Mouse (Mus musculus): ENCODE measurements around the gene Syp.

Gene Syp

GRCm38 (mm10) chrX:7662936-7663335, 24.7 kb downstream of the Syp start:
- no peak for DNase-seq (ENCODE audit: extremely low spot score, low read depth, low spot score)

GRCm38 (mm10) chrX:7664791-7665190, 26.5 kb downstream of the Syp start:
- no peak for DNase-seq (ENCODE audit: extremely low spot score, low read depth, low spot score)

GRCm38 (mm10) chrX:7665739-7666502, 27.6 kb downstream of the Syp start:
- DNase-seq (ENCODE audit: extremely low spot score, low read depth, low spot score) = no peak

- DNase-seq (ENCODE audit: extremely low spot score, low read depth, low spot score) = no peak
These were observed 32.2 kb downstream of the Syp start for GRCm38 (mm10) chrX:7670390-7670881.

GRCm38 (mm10) chrX:7670921-7671623, 32.8 kb downstream of the Syp start, which contains the start of gene Plp2:
TSS of gene Plp2 (minus strand) at chrX:7671390.
- DNase-seq (ENCODE audit: extremely low spot score, low read depth, low spot score) = no peak

GRCm38 (mm10) chrX:7672739-7673138, 34.5 kb downstream of the Syp start:
- DNase-seq (ENCODE audit: extremely low spot score, low read depth, low spot score) = no peak

GRCm38 (mm10) chrX:7673578-7674281, 35.5 kb downstream of the Syp start:
- DNase-seq (ENCODE audit: extremely low spot score, low read depth, low spot score) = no peak

GRCm38 (mm10) chrX:7674284-7675000, 36.2 kb downstream of the Syp start:
- no peak for DNase-seq (ENCODE audit: extremely low spot score, low read depth, low spot score)

GRCm38 (mm10) chrX:7675001-7675380, 36.7 kb downstream of the Syp start:
- no peak for DNase-seq (ENCODE audit: extremely low spot score, low read depth, low spot score)

- no peak for DNase-seq (ENCODE audit: extremely low spot score, low read depth, low spot score)
These were observed 40.7 kb downstream of the Syp start for GRCm38 (mm10) chrX:7678986-7679385.

- peak; percentile 46 for DNase-seq (ENCODE audit: extremely low spot score, low read depth, low spot score)
These were observed 41.3 kb downstream of the Syp start for GRCm38 (mm10) chrX:7679405-7680056.

- no peak for DNase-seq (ENCODE audit: extremely low spot score, low read depth, low spot score)
These were observed 41.8 kb downstream of the Syp start for GRCm38 (mm10) chrX:7680057-7680412.

GRCm38 (mm10) chrX:7680864-7681263, 42.6 kb downstream of the Syp start, which contains the start of gene Magix:
TSS of gene Magix (minus strand) at chrX:7681251.
- DNase-seq (ENCODE audit: extremely low spot score, low read depth, low spot score) = no peak

- no peak for DNase-seq (ENCODE audit: extremely low spot score, low read depth, low spot score)
These were observed 50.0 kb downstream of the Syp start for GRCm38 (mm10) chrX:7688321-7688720.

- DNase-seq (ENCODE audit: extremely low spot score, low read depth, low spot score) = no peak
These were observed 52.2 kb downstream of the Syp start for GRCm38 (mm10) chrX:7690486-7690885.

GRCm38 (mm10) chrX:7692862-7693261, 54.6 kb downstream of the Syp start:
- DNase-seq (ENCODE audit: extremely low spot score, low read depth, low spot score) = no peak

GRCm38 (mm10) chrX:7696520-7696919, 58.2 kb downstream of the Syp start:
- no peak for DNase-seq (ENCODE audit: extremely low spot score, low read depth, low spot score)

GRCm38 (mm10) chrX:7696954-7697381, 58.7 kb downstream of the Syp start, which contains the start of gene Gpkow:
TSS of gene Gpkow (plus strand) at chrX:7697131.
- peak; percentile 69 for DNase-seq (ENCODE audit: extremely low spot score, low read depth, low spot score)
